Comparison of ENCODE assay signal across 9 mouse cellular contexts in genomic region chr6:118197440-118197975, GRCm38 (mm10). TPM values are rescaled to one million over a fixed set of nuclear protein-coding genes. Genes with fewer than 3 reads are reported as not detected.
DNase-seq lines count a peak whose midpoint lies in the region; ATAC-seq and TF ChIP-seq lines count a peak whose summit lies in the region.
"Had no signal": no experiment of that assay in that cellular context is flagged by ENCODE, and none has a peak within 500 bp of the region (broad histone marks: within the 10 kb centered on the region; RNA-seq: fewer than 3 reads in every experiment).

Gene Ret (minus strand): TSS chr6:118197718.

- 3% methylated on average over 26 of the region's 26 CpGs for WGBS in forebrain, postnatal 0 days
- 1% methylated on average over 26 of the region's 26 CpGs for WGBS in liver, embryonic 16.5 days (ENCODE audit: insufficient replicate concordance)

- H3K36me3 ChIP-seq in forebrain, postnatal 0 days (ENCODE audit: insufficient read depth) = no peaks in the 10 kb centered on the region
- no peaks in the 10 kb centered on the region for H3K36me3 ChIP-seq in liver, embryonic 16.5 days (ENCODE audit: control insufficient read depth, insufficient read depth)

- peak within 1 kb of the TSS; percentile 57 for H3K9ac ChIP-seq in forebrain, postnatal 0 days
- no peak within 1 kb of the TSS for H3K9ac ChIP-seq in liver, embryonic 16.5 days (ENCODE audit: low read depth, low read length)

- peaks cover 33% of the 10 kb centered on the region for H3K27me3 ChIP-seq in forebrain, postnatal 0 days (ENCODE audit: insufficient read depth, low read length)
- peaks cover 54% of the 10 kb centered on the region for H3K27me3 ChIP-seq in liver, embryonic 16.5 days (ENCODE audit: control insufficient read depth, insufficient read depth, low read depth, low read length)

- no peaks in the 10 kb centered on the region for H3K9me3 ChIP-seq in forebrain, postnatal 0 days (ENCODE audit: low read length)
- no peaks in the 10 kb centered on the region for H3K9me3 ChIP-seq in liver, embryonic 16.5 days (replicated peaks; ENCODE audit: control insufficient read depth, low read length)

- peak; percentile 29 for DNase-seq in gastrocnemius, adult 2 months
- no peak for DNase-seq in gastrocnemius, adult 8-10 months (ENCODE audit: low spot score in 2 of 2)
- peak; percentile 67 for DNase-seq in MN1 (ENCODE audit: low spot score)
- DNase-seq in forebrain, postnatal 0 days = peak; percentile 45
- no peak for DNase-seq in urinary bladder, adult 2 months (ENCODE audit: low spot score)
- DNase-seq in yolk sac, embryonic 10.5 days (ENCODE audit: low spot score) = no peak
- DNase-seq in adrenal gland, adult 2 months = no peak

- no peak for TF ChIP-seq CTCF in gastrocnemius, adult 2 months (IDR thresholded peaks at IDR 0.05)
- TF ChIP-seq CTCF in forebrain, postnatal 0 days (IDR thresholded peaks at IDR 0.05; ENCODE audit: low read depth) = no peak

- no peak for ATAC-seq in forebrain, postnatal 0 days
- ATAC-seq in liver, embryonic 16.5 days (ENCODE audit: low read depth) = no peak

- intact Hi-C loops in gastrocnemius, adult 2 months (cut with DNase I) = no loop called here

- H3K4me3 ChIP-seq in gastrocnemius, adult 2 months = peak within 1 kb of the TSS; percentile 86
- peak within 1 kb of the TSS; percentile 60 for H3K4me3 ChIP-seq in forebrain, postnatal 0 days (ENCODE audit: low read depth, low read length)
- H3K4me3 ChIP-seq in liver, embryonic 16.5 days (ENCODE audit: low read depth, low read length) = peak within 1 kb of the TSS; percentile 48

- peak within 1 kb of the TSS; percentile 99 for H3K4me2 ChIP-seq in forebrain, postnatal 0 days (ENCODE audit: low read depth)
- H3K4me2 ChIP-seq in liver, embryonic 16.5 days (ENCODE audit: low read depth, low read length) = peak within 1 kb of the TSS; percentile 70

- peak within 1 kb of the TSS; percentile 78 for H3K27ac ChIP-seq in gastrocnemius, adult 2 months
- H3K27ac ChIP-seq in forebrain, postnatal 0 days (ENCODE audit: low read depth, low read length) = no peak within 1 kb of the TSS
- H3K27ac ChIP-seq in liver, embryonic 16.5 days (ENCODE audit: low read length) = no peak within 1 kb of the TSS
- H3K27ac ChIP-seq: macrophage had no signal

- H3K4me1 ChIP-seq in forebrain, postnatal 0 days (ENCODE audit: insufficient read depth) = no peaks in the 10 kb centered on the region
- no peaks in the 10 kb centered on the region; the same call in 1 of the 2 replicates for H3K4me1 ChIP-seq in liver, embryonic 16.5 days (ENCODE audit: control insufficient read depth, low read depth, low read length)

RNA-seq across cellular contexts. Expression of gene Ret, which starts in this region (rescaled TPM):
- total RNA-seq in gastrocnemius, adult 2 months (2021) = 1 to 10 TPM; 3.2 to 6.6 TPM
- total RNA-seq in gastrocnemius, adult 8-10 months (2022) = 1 to 10 TPM; 1.2 to 4.1 (median 2.2) TPM
- total RNA-seq in forebrain, postnatal 0 days (2014; rRNA removed) = 6.8 and 11.3 TPM in 2 replicates
- polyA plus RNA-seq in forebrain, postnatal 0 days (2015; fragmentation: Nextera tagmentation; extraction: Ambion mirVana) = 2.1 and 3.8 TPM in 2 replicates
- 0.02 and 0.13 TPM in 2 replicates for polyA plus RNA-seq in liver, embryonic 16.5 days (2015; fragmentation: Nextera tagmentation; extraction: Ambion mirVana)
- 2.0 TPM in 2 replicates for polyA plus RNA-seq in urinary bladder, adult 2 months (2012; rRNA removed)
- total RNA-seq in adrenal gland, adult 2 months (2021) = 1 to 10 TPM; 2.3 to 4.0 TPM
- 1.8 and 2.3 TPM in 2 replicates for polyA plus RNA-seq in adrenal gland, adult 2 months (2012; rRNA removed)
- polyA plus RNA-seq: macrophage had no signal

Comparison
In these comparisons a context has a peak if more than half of its experiments do, and no peak if none do; other contexts are left out.
1. DNase-seq: peak in gastrocnemius, adult 2 months (single experiment), MN1 (single experiment) and forebrain, postnatal 0 days (single experiment); none in gastrocnemius, adult 8-10 months (0 of 2), urinary bladder, adult 2 months (single experiment), yolk sac, embryonic 10.5 days (single experiment) and adrenal gland, adult 2 months (single experiment).
2. Peak in every context shown above with its lines, with median percentiles within 50 percentile points of each other: H3K4me3 ChIP-seq.